Mouse (Mus musculus) neural tube, embryonic 14.5 days (tissue): Measurements from ENCODE around the gene Trp73. TPM values are rescaled to one million over a fixed set of nuclear protein-coding genes. Genes with fewer than 3 reads are reported as not detected.

Experiments used
- ATAC-seq: fragments of 200-750 bp; cut with Nextera tagmentation; 2 replicates; pipeline ENCODE4 v1.8.0; 2017; ENCODE audit warnings: low read depth, mild to moderate bottlenecking, moderate TSS enrichment, moderate library complexity
- H3K27ac ChIP-seq: fragments of 300-500 bp; sonication (generic); 2 replicates; pipeline ENCODE4 v1.5.1; 2014; ENCODE audit warnings: low read depth, mild to moderate bottlenecking, control low read depth, low read length, moderate library complexity, mixed read lengths
- H3K27me3 ChIP-seq: fragments of 300-500 bp; sonication (generic); 2 replicates; pipeline ENCODE4 v1.6.1; 2014; ENCODE audit warnings: low read length; ENCODE audit not compliant: control insufficient read depth, insufficient read depth
- H3K36me3 ChIP-seq: fragments of 300-500 bp; sonication (generic); 2 replicates; pipeline ENCODE4 v1.6.1; 2014; ENCODE audit warnings: low read length, mixed read lengths; ENCODE audit not compliant: control insufficient read depth, insufficient read depth
- H3K4me1 ChIP-seq: fragments of 300-500 bp; sonication (generic); 2 replicates; pipeline ENCODE4 v1.6.1; 2014; ENCODE audit warnings: low read length; ENCODE audit not compliant: control insufficient read depth, insufficient read depth
- H3K4me2 ChIP-seq: fragments of 300-500 bp; sonication (generic); 2 replicates; pipeline ENCODE4 v1.6.1; 2014; ENCODE audit warnings: mild to moderate bottlenecking, low read depth, low read length, control low read depth
- H3K4me3 ChIP-seq: fragments of 300-500 bp; sonication (generic); 2 replicates; pipeline ENCODE4 v1.5.1; 2014; ENCODE audit warnings: low read depth, low read length, control low read depth, mixed read lengths
- H3K9ac ChIP-seq: fragments of 300-500 bp; sonication (generic); replicated peaks from 2 replicates; pipeline ENCODE4 v1.6.1; 2014; ENCODE audit warnings: low read depth, mild to moderate bottlenecking, control low read depth, low read length, mixed read lengths
- H3K9me3 ChIP-seq: fragments of 300-500 bp; sonication (generic); 2 replicates; pipeline ENCODE4 v1.6.1; 2016; ENCODE audit warnings: low read length; ENCODE audit not compliant: control insufficient read depth
- WGBS: fragments of 180-500 bp; shearing (Covaris S2); extraction: QIAGEN DNeasy Blood & Tissue Kit; methylation state at CpG from one replicate; pipeline ENCODE4 v1.1.7; 2014; 5-methylcytosine and 5-hydroxymethylcytosine counted together
- polyA plus RNA-seq: library from polyadenylated mRNA; unstranded; fragments of >200 nt; fragmentation: Nextera tagmentation; extraction: Ambion mirVana; gene quantifications from 2 replicates; pipeline ENCODE4 v1.2.1, GENCODE M21; 2014

Trp73 gene
- polyA plus RNA-seq, 1 experiment from 2014 or later: not detected

DNA sequence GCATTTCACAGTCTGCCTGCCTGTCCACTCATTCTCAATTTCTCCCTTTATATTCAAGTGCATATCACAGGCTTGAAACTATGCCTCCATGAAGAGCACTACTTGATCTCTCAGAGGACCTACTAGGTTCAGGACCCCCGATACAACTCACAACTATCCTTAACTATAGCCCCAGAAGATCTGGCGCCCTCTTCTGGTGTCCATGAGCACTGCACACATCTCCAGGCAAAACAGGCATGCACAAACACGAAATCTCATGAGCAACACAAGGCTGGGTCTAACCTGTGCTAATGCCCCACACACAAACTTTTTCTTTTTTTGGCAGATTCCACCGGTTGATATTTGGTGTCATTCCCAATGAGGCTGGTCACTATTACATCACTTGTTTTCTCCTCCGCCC lies 94.2 kb downstream of the Trp73 start:
- Histone ChIP-seq H3K9me3 (no peaks in the 10 kb centered on the region), H3K4me3 (no peak overlapping the region), H3K36me3 (no peaks in the 10 kb centered on the region), H3K27ac (no peak overlapping the region), H3K9ac (no peak overlapping the region), H3K4me2 (no peak overlapping the region), H3K4me1 (no peaks in the 10 kb centered on the region), H3K27me3 (no peaks in the 10 kb centered on the region)
- ATAC-seq: no peak
- WGBS: 63% methylated on average over 5 of the region's 5 CpGs

DNA sequence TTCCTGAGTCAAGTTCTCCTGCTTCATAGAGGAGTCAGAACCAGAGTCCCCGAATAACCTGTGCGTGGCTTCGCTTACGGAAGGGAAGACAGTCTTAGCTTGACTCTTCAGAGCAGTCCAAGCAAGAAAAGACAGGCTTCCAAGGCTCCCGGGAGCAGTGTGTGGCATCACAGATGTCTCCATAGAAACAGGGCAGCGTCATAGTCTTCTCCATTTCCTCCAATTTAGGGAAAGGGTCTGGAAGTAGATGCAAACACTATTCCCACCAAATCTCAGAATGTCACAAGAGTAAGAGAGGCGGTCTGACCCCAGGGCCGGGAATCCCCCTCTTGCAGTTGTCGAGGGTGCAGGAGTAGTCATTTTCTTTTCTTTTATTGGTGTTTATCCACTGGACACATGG lies 97.4 kb downstream of the Trp73 start, which contains the start of gene Ccdc27:
TSS of gene Ccdc27 (minus strand) at position 101 of the 400 bp plus-strand sequence.
- no peak for ATAC-seq
- H3K9ac ChIP-seq: no peak within 1 kb of the TSS
- no peak within 1 kb of the TSS for H3K27ac ChIP-seq
- 84% methylated on average over 9 of the region's 9 CpGs for WGBS
- H3K4me2 ChIP-seq: no peak within 1 kb of the TSS
- no peak within 1 kb of the TSS for H3K4me3 ChIP-seq
- H3K4me1 ChIP-seq: no peaks in the 10 kb centered on the region
- no peaks in the 10 kb centered on the region for H3K36me3 ChIP-seq
- H3K9me3 ChIP-seq: no peaks in the 10 kb centered on the region
- H3K27me3 ChIP-seq: no peaks in the 10 kb centered on the region

DNA sequence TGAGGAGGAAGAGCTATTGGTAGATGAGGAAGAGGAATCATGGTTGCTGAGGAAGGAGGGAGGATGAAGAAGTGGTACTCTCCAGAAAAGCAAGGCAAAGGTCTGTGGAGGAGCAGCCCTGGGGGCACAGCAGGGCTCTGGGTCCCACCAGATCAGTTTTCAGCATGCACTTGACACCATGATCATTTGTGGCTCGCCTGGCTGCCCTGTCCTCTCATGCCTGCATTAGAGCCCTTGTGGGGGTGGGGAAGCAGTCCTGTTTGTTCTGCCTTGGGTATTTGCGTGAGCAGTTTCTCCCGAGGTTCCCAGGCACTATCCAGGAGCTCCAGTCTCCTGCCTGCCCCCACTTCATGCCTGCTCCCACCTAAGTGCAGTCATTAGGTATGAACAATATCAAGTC lies 102.9 kb downstream of the Trp73 start:
- no peaks in the 10 kb centered on the region for H3K4me1 ChIP-seq
- H3K9me3 ChIP-seq: no peaks in the 10 kb centered on the region
- H3K27me3 ChIP-seq: no peaks in the 10 kb centered on the region
- H3K4me2 ChIP-seq: no peak overlapping the region
- no peak overlapping the region for H3K9ac ChIP-seq
- no peaks in the 10 kb centered on the region for H3K36me3 ChIP-seq
- H3K27ac ChIP-seq: no peak overlapping the region
- no peak for ATAC-seq
- H3K4me3 ChIP-seq: no peak overlapping the region
- WGBS: 50% methylated on average over 3 of the region's 3 CpGs

DNA sequence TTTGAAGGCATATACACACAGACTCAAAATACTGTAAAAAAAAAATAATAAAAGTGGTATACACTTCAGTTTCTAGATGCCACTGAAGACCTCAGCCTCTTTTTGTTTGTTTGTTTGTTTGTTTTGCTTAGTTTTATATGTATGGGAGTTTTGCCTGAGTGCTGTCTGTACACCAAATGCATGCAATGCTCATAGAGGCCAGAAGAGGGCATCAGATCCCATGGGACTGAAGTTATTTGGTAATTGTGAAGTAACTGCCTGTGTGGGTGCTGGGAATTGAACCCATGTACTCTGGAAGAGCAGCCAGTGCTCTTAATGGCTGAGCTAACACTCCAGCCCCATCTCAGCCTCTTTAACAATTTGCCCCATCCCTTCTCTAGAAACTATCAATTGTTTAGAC lies 111.4 kb downstream of the Trp73 start:
- Histone ChIP-seq H3K4me2 (no peak overlapping the region), H3K9ac (no peak overlapping the region), H3K4me1 (peaks cover 11% of the 10 kb centered on the region; the same call in 1 of the 2 replicates), H3K27me3 (0 out of 2 replicates have a peak, but pooled peaks cover 2% of the 10 kb centered on the region), H3K4me3 (no peak overlapping the region), H3K36me3 (no peaks in the 10 kb centered on the region), H3K9me3 (no peaks in the 10 kb centered on the region), H3K27ac (no peak overlapping the region)
- no peak for ATAC-seq

DNA sequence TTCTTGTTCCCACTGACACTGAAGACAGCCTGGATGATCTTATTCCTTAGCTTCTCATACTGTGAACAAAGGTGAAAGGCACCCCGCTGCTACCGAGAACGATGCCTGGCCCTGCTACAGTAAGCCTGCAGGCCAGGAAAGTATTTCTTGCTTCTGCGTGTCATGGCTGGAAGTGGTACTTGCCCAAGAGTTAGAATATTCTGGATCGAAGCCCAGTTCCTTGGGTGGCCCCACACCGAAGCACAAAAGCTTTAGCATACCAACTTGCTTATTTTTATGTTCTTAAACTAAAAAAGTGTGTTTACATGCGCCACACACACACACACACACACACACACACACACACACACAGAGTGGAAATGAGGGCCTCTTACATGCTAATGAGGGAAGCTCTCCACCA lies 111.9 kb downstream of the Trp73 start:
- Histone ChIP-seq H3K9me3 (no peaks in the 10 kb centered on the region), H3K36me3 (no peaks in the 10 kb centered on the region), H3K27me3 (0 out of 2 replicates have a peak, but pooled peaks cover 2% of the 10 kb centered on the region), H3K4me3 (no peak overlapping the region), H3K4me2 (no peak overlapping the region), H3K27ac (no peak overlapping the region), H3K9ac (no peak overlapping the region), H3K4me1 (peaks cover 12% of the 10 kb centered on the region; the same call in 1 of the 2 replicates)
- ATAC-seq: no peak
- 83% methylated on average over 7 of the region's 7 CpGs for WGBS

DNA sequence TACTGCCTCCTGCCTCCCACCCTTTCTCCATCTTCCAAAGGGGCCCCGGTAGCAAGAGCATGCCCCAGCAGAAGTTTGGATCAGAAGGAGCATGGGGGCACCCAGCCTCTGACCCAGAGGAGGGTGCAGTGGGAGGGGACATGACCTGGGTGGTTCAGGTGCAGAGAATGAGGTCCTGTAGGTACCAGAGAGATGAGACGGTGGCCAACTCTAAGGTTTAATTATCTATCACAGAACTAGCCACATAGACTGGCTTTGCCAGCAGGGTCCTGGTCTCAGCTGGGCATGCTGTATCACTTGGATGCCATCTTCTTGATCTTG lies 113.6 kb downstream of the Trp73 start:
- Histone ChIP-seq H3K4me1 (peaks cover 12% of the 10 kb centered on the region; the same call in 1 of the 2 replicates), H3K4me3 (peak overlapping the region; percentile 14; the same call in 1 of the 2 replicates), H3K9ac (0 out of 2 replicates have a peak overlapping the region, but pooled peaks have one; percentile 32), H3K27me3 (0 out of 2 replicates have a peak, but pooled peaks cover 2% of the 10 kb centered on the region), H3K4me2 (peak overlapping the region; percentile 41), H3K9me3 (no peaks in the 10 kb centered on the region), H3K36me3 (peaks cover 5% of the 10 kb centered on the region; the same call in 1 of the 2 replicates), H3K27ac (no peak overlapping the region)
- ATAC-seq: no peak
- 29% methylated on average over 2 of the region's 2 CpGs for WGBS

DNA sequence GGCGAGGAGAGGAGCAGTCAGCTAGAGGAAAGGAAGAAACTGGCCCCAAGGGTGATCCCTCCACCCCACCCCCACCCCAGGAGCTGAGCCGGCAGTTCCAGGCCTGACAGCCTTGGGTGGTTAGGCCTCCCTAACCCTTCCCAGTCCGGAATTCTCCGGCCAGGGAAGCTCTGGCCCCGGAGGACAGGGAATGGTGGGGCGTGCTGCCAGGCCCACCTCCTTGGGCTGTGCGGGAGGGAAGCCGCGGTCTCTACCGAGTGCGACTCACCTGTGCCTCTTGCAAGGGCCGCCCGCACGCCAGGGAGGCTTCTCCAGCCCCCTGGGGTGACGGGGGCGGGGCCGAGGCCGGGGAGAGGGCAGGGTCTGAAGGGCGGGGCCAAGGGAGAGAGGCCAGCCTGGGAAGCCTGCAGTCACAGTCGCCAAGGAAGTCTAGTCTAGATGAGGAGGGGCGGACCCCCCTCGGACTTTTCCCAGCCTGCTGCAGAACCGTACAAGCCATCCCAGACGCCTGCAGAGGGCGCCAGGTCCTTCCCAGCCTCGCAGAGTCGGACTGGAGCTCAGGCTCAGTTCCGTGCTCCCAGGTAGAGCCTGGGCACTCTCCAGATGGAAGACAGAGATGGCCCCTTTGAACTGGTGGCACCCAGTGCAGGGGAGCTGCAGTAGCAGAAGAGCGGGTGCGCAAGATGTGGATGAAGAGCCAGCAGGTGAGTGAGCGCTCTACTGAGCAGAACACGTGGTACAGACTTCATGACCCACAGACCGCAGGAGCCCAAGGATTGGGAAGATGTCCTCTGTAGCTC lies 114.2 kb downstream of the Trp73 start, which contains the start of gene Smim1:
TSS of gene Smim1 (minus strand) at position 590 of the 800 bp plus-strand sequence.
- Histone ChIP-seq H3K27me3 (0 out of 2 replicates have a peak, but pooled peaks cover 2% of the 10 kb centered on the region), H3K9me3 (no peaks in the 10 kb centered on the region), H3K4me1 (peaks cover 12% of the 10 kb centered on the region; the same call in 1 of the 2 replicates), H3K36me3 (peaks cover 10% of the 10 kb centered on the region), H3K9ac (peak within 1 kb of the TSS; percentile 32; the same call in 1 of the 2 replicates), H3K4me3 (peak within 1 kb of the TSS; percentile 14), H3K4me2 (peak within 1 kb of the TSS; percentile 41), H3K27ac (no peak within 1 kb of the TSS)
- whole genome bisulfite sequencing: 3% methylated on average over 31 of the region's 33 CpGs
- peak; percentile 64 for ATAC-seq

DNA sequence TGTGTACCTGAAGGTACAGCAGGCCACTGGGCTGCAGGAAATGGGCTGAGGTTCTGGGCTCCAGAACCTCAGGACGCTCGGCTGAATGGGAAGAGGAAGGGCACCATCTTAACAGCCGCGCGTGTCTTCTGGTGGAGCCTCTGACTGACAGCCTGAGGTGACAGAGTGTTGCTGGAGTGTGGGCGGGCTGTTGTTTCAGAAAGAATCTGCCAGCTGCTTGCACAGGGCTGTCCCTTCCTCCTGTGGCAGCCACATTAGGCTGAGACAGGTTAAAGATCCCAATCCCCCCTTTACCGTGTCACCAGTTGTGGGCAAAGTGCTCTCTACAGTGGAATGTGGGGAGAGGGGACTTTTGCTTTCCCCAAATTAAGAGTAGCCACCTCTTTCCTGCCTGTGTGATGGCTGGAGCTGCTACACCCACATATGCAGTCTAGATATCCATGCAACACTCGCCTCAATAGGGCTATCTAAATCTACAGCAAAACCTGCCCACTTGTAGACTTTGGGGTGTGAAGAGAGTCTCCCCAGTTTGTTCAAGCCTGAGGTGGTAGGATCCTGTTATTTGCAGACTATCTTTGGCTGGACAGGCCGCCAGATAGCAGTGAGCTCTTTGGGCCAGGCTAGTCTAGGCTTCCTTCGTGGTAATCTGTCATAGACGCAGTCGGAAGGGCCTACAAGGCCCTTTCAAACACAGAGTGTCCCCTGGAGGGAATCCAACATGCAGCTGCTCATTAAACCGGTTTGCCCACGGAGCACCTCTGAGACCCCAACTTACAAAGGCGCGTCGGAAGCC lies 115.1 kb downstream of the Trp73 start:
- Histone ChIP-seq H3K27me3 (0 out of 2 replicates have a peak, but pooled peaks cover 2% of the 10 kb centered on the region), H3K4me2 (peak overlapping the region; percentile 41; the same call in 1 of the 2 replicates), H3K9ac (no peak overlapping the region), H3K9me3 (no peaks in the 10 kb centered on the region), H3K36me3 (peaks cover 20% of the 10 kb centered on the region), H3K27ac (no peak overlapping the region), H3K4me3 (peak overlapping the region; percentile 14), H3K4me1 (peaks cover 12% of the 10 kb centered on the region; the same call in 1 of the 2 replicates)
- ATAC-seq: no peak
- WGBS: 41% methylated on average over 17 of the region's 17 CpGs
